Mouse (Mus musculus): Measurements from ENCODE around the gene Fbxw10. TPM values are rescaled to one million over a fixed set of nuclear protein-coding genes. Genes with fewer than 3 reads are reported as not detected.
A peak's percentile ranks its signal among the peaks of the same experiment; 100 is the strongest.

Gene Fbxw10
- polyA plus RNA-seq, 1 experiment from 2014 or later, result 0.81 TPM

- H3K4me3 ChIP-seq, result no peak overlapping the region
- H3K4me1 ChIP-seq, result peaks cover 5% of the 10 kb centered on the region; the same call in 1 of the 2 replicates
- H3K36me3 ChIP-seq (replicated peaks), result peaks cover 52% of the 10 kb centered on the region
- H3K27ac ChIP-seq (replicated peaks), result no peak overlapping the region
- no peaks in the 10 kb centered on the region for H3K27me3 ChIP-seq (replicated peaks; ENCODE audit: low read depth, poor library complexity, severe bottlenecking)
- 91% methylated on average over 8 of the region's 8 CpGs for WGBS
- DNase-seq (ENCODE audit: low spot score), result no peak
- H3K9me3 ChIP-seq, result no peaks in the 10 kb centered on the region
Observed at GRCm38 (mm10) chr11:62883407-62883806, 36.5 kb downstream of the Fbxw10 start.

GRCm38 (mm10) chr11:62885323-62885722, 38.5 kb downstream of the Fbxw10 start:
- Histone ChIP-seq H3K27me3 (replicated peaks; ENCODE audit: low read depth, poor library complexity, severe bottlenecking) (no peaks in the 10 kb centered on the region), H3K36me3 (replicated peaks) (peaks cover 69% of the 10 kb centered on the region), H3K4me1 (no peaks in the 10 kb centered on the region), H3K27ac (replicated peaks) (no peak overlapping the region), H3K4me3 (no peak overlapping the region), H3K9me3 (no peaks in the 10 kb centered on the region)
- 91% methylated on average over 5 of the region's 5 CpGs for WGBS
- no peak for DNase-seq (ENCODE audit: low spot score)

- no peak overlapping the region for H3K27ac ChIP-seq (replicated peaks)
- H3K27me3 ChIP-seq (replicated peaks; ENCODE audit: low read depth, poor library complexity, severe bottlenecking), result no peaks in the 10 kb centered on the region
- H3K4me1 ChIP-seq, result no peaks in the 10 kb centered on the region
- H3K4me3 ChIP-seq, result no peak overlapping the region
- H3K9me3 ChIP-seq, result no peaks in the 10 kb centered on the region
- DNase-seq (ENCODE audit: low spot score), result no peak
- H3K36me3 ChIP-seq (replicated peaks), result peaks cover 76% of the 10 kb centered on the region
- 89% methylated on average over 4 of the region's 4 CpGs for WGBS
Observed at GRCm38 (mm10) chr11:62890796-62891195, 43.9 kb downstream of the Fbxw10 start.

GRCm38 (mm10) chr11:62891763-62892162, 44.9 kb downstream of the Fbxw10 start:
- H3K9me3 ChIP-seq, result no peaks in the 10 kb centered on the region
- H3K36me3 ChIP-seq (replicated peaks), result peaks cover 75% of the 10 kb centered on the region
- no peak for DNase-seq (ENCODE audit: low spot score)
- H3K4me3 ChIP-seq, result no peak overlapping the region
- no peak overlapping the region for H3K27ac ChIP-seq (replicated peaks)
- H3K27me3 ChIP-seq (replicated peaks; ENCODE audit: low read depth, poor library complexity, severe bottlenecking), result no peaks in the 10 kb centered on the region
- 94% methylated on average over 11 of the region's 11 CpGs for WGBS
- no peaks in the 10 kb centered on the region for H3K4me1 ChIP-seq

GRCm38 (mm10) chr11:62901699-62902323, 54.9 kb downstream of the Fbxw10 start:
- 43% methylated on average over 12 of the region's 12 CpGs for WGBS
- peak; percentile 42 for DNase-seq (ENCODE audit: low spot score)
- H3K4me3 ChIP-seq, result no peak overlapping the region
- no peaks in the 10 kb centered on the region for H3K9me3 ChIP-seq
- no peak overlapping the region for H3K27ac ChIP-seq (replicated peaks)
- no peaks in the 10 kb centered on the region for H3K27me3 ChIP-seq (replicated peaks; ENCODE audit: low read depth, poor library complexity, severe bottlenecking)
- H3K4me1 ChIP-seq, result no peaks in the 10 kb centered on the region
- H3K36me3 ChIP-seq (replicated peaks), result 0 out of 2 replicates have a peak, but pooled peaks cover 3% of the 10 kb centered on the region

GRCm38 (mm10) chr11:62903871-62904495, 57.1 kb downstream of the Fbxw10 start:
- H3K9me3 ChIP-seq, result no peaks in the 10 kb centered on the region
- H3K4me3 ChIP-seq, result no peak overlapping the region
- H3K27ac ChIP-seq (replicated peaks), result no peak overlapping the region
- no peaks in the 10 kb centered on the region for H3K36me3 ChIP-seq (replicated peaks)
- no peaks in the 10 kb centered on the region for H3K27me3 ChIP-seq (replicated peaks; ENCODE audit: low read depth, poor library complexity, severe bottlenecking)
- no peak for DNase-seq (ENCODE audit: low spot score)
- no peaks in the 10 kb centered on the region for H3K4me1 ChIP-seq
- WGBS, result 70% methylated on average over 6 of the region's 6 CpGs

GRCm38 (mm10) chr11:62909720-62910306, 62.9 kb downstream of the Fbxw10 start:
- H3K9me3 ChIP-seq, result no peaks in the 10 kb centered on the region
- no peak for DNase-seq (ENCODE audit: low spot score)
- no peaks in the 10 kb centered on the region for H3K36me3 ChIP-seq (replicated peaks)
- H3K27ac ChIP-seq (replicated peaks), result no peak overlapping the region
- 79% methylated on average over 3 of the region's 3 CpGs for WGBS
- H3K4me1 ChIP-seq, result no peaks in the 10 kb centered on the region
- no peaks in the 10 kb centered on the region for H3K27me3 ChIP-seq (replicated peaks; ENCODE audit: low read depth, poor library complexity, severe bottlenecking)
- no peak overlapping the region for H3K4me3 ChIP-seq

GRCm38 (mm10) chr11:62911362-62911761, 64.5 kb downstream of the Fbxw10 start:
- DNase-seq (ENCODE audit: low spot score), result no peak
- Histone ChIP-seq H3K36me3 (replicated peaks) (no peaks in the 10 kb centered on the region), H3K27ac (replicated peaks) (no peak overlapping the region), H3K4me1 (no peaks in the 10 kb centered on the region), H3K9me3 (no peaks in the 10 kb centered on the region), H3K27me3 (replicated peaks; ENCODE audit: low read depth, poor library complexity, severe bottlenecking) (0 out of 2 replicates have a peak, but pooled peaks cover 5% of the 10 kb centered on the region), H3K4me3 (no peak overlapping the region)
- WGBS, result 73% methylated on average over 8 of the region's 8 CpGs

GRCm38 (mm10) chr11:62913141-62913540, 66.3 kb downstream of the Fbxw10 start:
- Histone ChIP-seq H3K9me3 (no peaks in the 10 kb centered on the region), H3K27me3 (replicated peaks; ENCODE audit: low read depth, poor library complexity, severe bottlenecking) (0 out of 2 replicates have a peak, but pooled peaks cover 5% of the 10 kb centered on the region), H3K4me3 (no peak overlapping the region), H3K36me3 (replicated peaks) (no peaks in the 10 kb centered on the region), H3K27ac (replicated peaks) (no peak overlapping the region), H3K4me1 (peaks cover 7% of the 10 kb centered on the region)
- DNase-seq (ENCODE audit: low spot score), result no peak
- WGBS, result 92% methylated on average over 2 of the region's 2 CpGs

- Histone ChIP-seq H3K36me3 (replicated peaks) (no peaks in the 10 kb centered on the region), H3K9me3 (no peaks in the 10 kb centered on the region; the same call in 1 of the 2 replicates), H3K27ac (replicated peaks) (no peak overlapping the region), H3K4me3 (no peak overlapping the region), H3K27me3 (replicated peaks; ENCODE audit: low read depth, poor library complexity, severe bottlenecking) (0 out of 2 replicates have a peak, but pooled peaks cover 5% of the 10 kb centered on the region), H3K4me1 (peaks cover 7% of the 10 kb centered on the region)
- WGBS, result 59% methylated on average over 6 of the region's 6 CpGs
- no peak for DNase-seq (ENCODE audit: low spot score)
Observed at GRCm38 (mm10) chr11:62914532-62914931, 67.7 kb downstream of the Fbxw10 start.

- H3K4me3 ChIP-seq, result no peak overlapping the region
- no peak overlapping the region for H3K27ac ChIP-seq (replicated peaks)
- peaks cover 5% of the 10 kb centered on the region; the same call in 1 of the 2 replicates for H3K27me3 ChIP-seq (replicated peaks; ENCODE audit: low read depth, poor library complexity, severe bottlenecking)
- H3K9me3 ChIP-seq, result no peaks in the 10 kb centered on the region; the same call in 1 of the 2 replicates
- 94% methylated on average over 2 of the region's 2 CpGs for WGBS
- H3K36me3 ChIP-seq (replicated peaks), result no peaks in the 10 kb centered on the region
- no peak for DNase-seq (ENCODE audit: low spot score)
- peaks cover 11% of the 10 kb centered on the region for H3K4me1 ChIP-seq
Observed at GRCm38 (mm10) chr11:62915486-62915885, 68.6 kb downstream of the Fbxw10 start.

- no peak overlapping the region for H3K4me3 ChIP-seq
- no peaks in the 10 kb centered on the region for H3K36me3 ChIP-seq (replicated peaks)
- H3K9me3 ChIP-seq, result no peaks in the 10 kb centered on the region; the same call in 1 of the 2 replicates
- peaks cover 22% of the 10 kb centered on the region for H3K4me1 ChIP-seq
- DNase-seq (ENCODE audit: low spot score), result no peak
- peaks cover 5% of the 10 kb centered on the region; the same call in 1 of the 2 replicates for H3K27me3 ChIP-seq (replicated peaks; ENCODE audit: low read depth, poor library complexity, severe bottlenecking)
- H3K27ac ChIP-seq (replicated peaks), result no peak overlapping the region
- WGBS, result 41% methylated on average over 2 of the region's 2 CpGs
Observed at GRCm38 (mm10) chr11:62916765-62917164, 69.9 kb downstream of the Fbxw10 start.

All from embryonic facial prominence, embryonic 10.5 days (tissue).